Mouse (Mus musculus): ENCODE data around the gene Cd24a. TPM values are rescaled to one million over a fixed set of nuclear protein-coding genes. Genes with fewer than 3 reads are reported as not detected.

The Cd24a gene
- 31.2 TPM for polyA plus RNA-seq (2012; fragmentation: generic; extraction: Trizol)

DNA sequence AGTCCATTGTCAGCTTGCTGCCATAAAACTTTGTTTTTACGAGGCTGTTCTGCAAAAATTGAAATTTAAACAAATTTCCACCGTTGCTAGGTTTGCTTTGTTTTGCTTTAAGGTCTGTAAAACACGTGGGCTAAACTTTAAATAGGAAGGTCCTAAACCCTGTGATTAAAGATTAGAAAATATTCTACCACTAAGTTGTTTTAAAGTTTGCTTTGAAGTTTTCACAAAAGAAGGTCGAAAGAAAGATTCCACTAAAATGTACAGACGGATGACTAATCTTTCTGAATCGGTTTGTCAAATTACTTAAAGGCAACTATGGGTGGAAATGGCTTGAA lies at the start of gene Cd24a:
Gene Cd24a (plus strand): TSS at position 288 of the 335 bp plus-strand sequence.
- Histone ChIP-seq H3K4me2 (ENCODE audit: low read depth) (peak within 1 kb of the TSS; percentile 91), H3K36me3 (ENCODE audit: control insufficient read depth, insufficient read depth) (no peaks in the 10 kb centered on the region), H3K4me3 (peak within 1 kb of the TSS; percentile 37), H3ac (ENCODE audit: control insufficient read depth, insufficient read length) (no peak within 1 kb of the TSS), H3K27me3 (ENCODE audit: control insufficient read depth, insufficient read depth, insufficient read length) (no peaks in the 10 kb centered on the region), H3K79me2 (ENCODE audit: control insufficient read depth, insufficient read depth) (no peaks in the 10 kb centered on the region)
- TF ChIP-seq POLR2AphosphoS2 (IDR thresholded peaks at IDR 0.05; ENCODE audit: insufficient read length, low read depth) (no peak), E2F4 (IDR thresholded peaks at IDR 0.05; ENCODE audit: insufficient read depth) (no peak), TCF3 (IDR thresholded peaks at IDR 0.05; ENCODE audit: insufficient read length, low read depth) (no peak), MYOG (IDR thresholded peaks at IDR 0.05; ENCODE audit: control insufficient read depth in 1 of 3, insufficient read depth in 1 of 3, insufficient read length in 2 of 3, low read depth in 2 of 3) (no peak), SRF (IDR thresholded peaks at IDR 0.05; ENCODE audit: control insufficient read depth, insufficient read length, low read depth) (no peak), TCF12 (IDR thresholded peaks at IDR 0.05; ENCODE audit: insufficient read depth, poor library complexity, severe bottlenecking) (no peak), POLR2A (IDR thresholded peaks at IDR 0.05; ENCODE audit: insufficient read length, low read depth) (no peak), MYOD1 (IDR thresholded peaks at IDR 0.05; ENCODE audit: control insufficient read depth in 1 of 3, insufficient read length in 2 of 3, low read depth in 2 of 3) (no peak), MAX (IDR thresholded peaks at IDR 0.05; ENCODE audit: low read depth) (no peak), CEBPB (IDR thresholded peaks at IDR 0.05; ENCODE audit: insufficient read depth, poor library complexity, severe bottlenecking) (no peak), REST (IDR thresholded peaks at IDR 0.05; ENCODE audit: insufficient read depth, insufficient read length) (no peak)

GRCm38 (mm10) chr10:43534382-43534781 lies 43.7 kb upstream of the Cd24a start:
- no peak overlapping the region for H3K4me3 ChIP-seq
- TF ChIP-seq POLR2A (IDR thresholded peaks at IDR 0.05; ENCODE audit: insufficient read length, low read depth) = no peak
- no peak overlapping the region for H3K4me2 ChIP-seq (ENCODE audit: low read depth)
- peaks cover 20% of the 10 kb centered on the region for H3K79me2 ChIP-seq (ENCODE audit: control insufficient read depth, insufficient read depth)
- no peak overlapping the region for H3ac ChIP-seq (ENCODE audit: control insufficient read depth, insufficient read length)
- H3K27me3 ChIP-seq (ENCODE audit: control insufficient read depth, insufficient read depth, insufficient read length) = no peaks in the 10 kb centered on the region
- H3K36me3 ChIP-seq (ENCODE audit: control insufficient read depth, insufficient read depth) = peaks cover 7% of the 10 kb centered on the region

DNA sequence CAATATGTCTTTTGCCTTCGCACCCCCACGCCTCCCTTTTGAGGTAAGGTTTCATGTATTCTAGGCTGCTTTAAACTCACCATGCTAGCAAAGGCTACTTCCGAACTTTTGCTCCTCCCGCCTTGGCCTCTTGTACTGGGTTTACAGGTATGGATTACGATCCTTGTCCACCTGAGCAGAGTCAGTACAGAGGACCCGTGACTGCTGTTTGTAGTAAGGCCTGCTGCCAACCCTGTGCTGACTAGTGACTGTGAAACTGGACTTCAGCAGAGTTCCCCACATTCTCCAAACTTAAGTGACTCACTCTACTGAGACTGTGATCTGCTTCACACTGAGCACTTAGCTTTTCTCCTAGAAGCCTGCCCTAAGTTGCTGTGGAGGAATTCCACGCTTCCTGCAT lies 40.4 kb upstream of the Cd24a start:
- Histone ChIP-seq H3K27me3 (ENCODE audit: control insufficient read depth, insufficient read depth, insufficient read length) (no peaks in the 10 kb centered on the region), H3K36me3 (ENCODE audit: control insufficient read depth, insufficient read depth) (peaks cover 4% of the 10 kb centered on the region), H3K4me3 (no peak overlapping the region), H3K79me2 (ENCODE audit: control insufficient read depth, insufficient read depth) (peaks cover 32% of the 10 kb centered on the region), H3K4me2 (ENCODE audit: low read depth) (no peak overlapping the region), H3ac (ENCODE audit: control insufficient read depth, insufficient read length) (no peak overlapping the region)
- TF ChIP-seq MYOG (IDR thresholded peaks at IDR 0.05; ENCODE audit: control insufficient read depth in 1 of 3, insufficient read depth in 1 of 3, insufficient read length in 2 of 3, low read depth in 2 of 3) (no peak), POLR2A (IDR thresholded peaks at IDR 0.05; ENCODE audit: insufficient read length, low read depth) (no peak), MAX (IDR thresholded peaks at IDR 0.05; ENCODE audit: low read depth) (no peak), CEBPB (IDR thresholded peaks at IDR 0.05; ENCODE audit: insufficient read depth, poor library complexity, severe bottlenecking) (no peak), REST (IDR thresholded peaks at IDR 0.05; ENCODE audit: insufficient read depth, insufficient read length) (no peak), SRF (IDR thresholded peaks at IDR 0.05; ENCODE audit: control insufficient read depth, insufficient read length, low read depth) (no peak), POLR2AphosphoS2 (IDR thresholded peaks at IDR 0.05; ENCODE audit: insufficient read length, low read depth) (no peak), USF1 (IDR thresholded peaks at IDR 0.05; ENCODE audit: low read depth) (no peak)

DNA sequence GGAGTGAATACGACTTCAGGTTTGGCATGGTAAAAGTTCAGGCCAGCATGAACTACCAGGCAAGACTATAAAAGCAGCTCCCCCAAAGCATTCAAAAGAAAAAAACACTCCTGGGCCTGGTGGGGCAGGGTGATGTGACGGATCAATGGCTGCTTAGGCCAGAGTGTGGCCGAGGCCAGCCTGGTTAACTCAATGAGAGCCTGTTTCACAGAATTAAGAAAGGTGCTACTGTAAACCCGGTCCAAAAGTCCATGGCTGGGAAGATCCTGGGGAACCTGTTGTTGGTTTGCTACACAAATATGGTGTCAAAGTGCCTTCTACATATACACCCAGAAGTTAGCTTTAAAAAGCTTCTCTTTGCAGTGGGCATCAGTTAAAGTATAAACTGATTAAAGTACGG lies 39.3 kb upstream of the Cd24a start:
- Histone ChIP-seq H3K36me3 (ENCODE audit: control insufficient read depth, insufficient read depth) (peaks cover 4% of the 10 kb centered on the region), H3K4me2 (ENCODE audit: low read depth) (no peak overlapping the region), H3K4me3 (peak overlapping the region; percentile 93), H3K79me2 (ENCODE audit: control insufficient read depth, insufficient read depth) (peaks cover 32% of the 10 kb centered on the region), H3ac (ENCODE audit: control insufficient read depth, insufficient read length) (no peak overlapping the region), H3K27me3 (ENCODE audit: control insufficient read depth, insufficient read depth, insufficient read length) (no peaks in the 10 kb centered on the region)
- no peak for TF ChIP-seq CEBPB (IDR thresholded peaks at IDR 0.05; ENCODE audit: insufficient read depth, poor library complexity, severe bottlenecking)
- TF ChIP-seq TCF3 (IDR thresholded peaks at IDR 0.05; ENCODE audit: insufficient read length, low read depth) = no peak
- TF ChIP-seq POLR2A (IDR thresholded peaks at IDR 0.05; ENCODE audit: insufficient read length, low read depth) = no peak
- no peak for TF ChIP-seq TCF12 (IDR thresholded peaks at IDR 0.05; ENCODE audit: insufficient read depth, poor library complexity, severe bottlenecking)

GRCm38 (mm10) chr10:43539746-43540310 lies 38.3 kb upstream of the Cd24a start:
- Histone ChIP-seq H3K27me3 (ENCODE audit: control insufficient read depth, insufficient read depth, insufficient read length) (no peaks in the 10 kb centered on the region), H3K4me3 (peak overlapping the region; percentile 93), H3ac (ENCODE audit: control insufficient read depth, insufficient read length) (peak overlapping the region; percentile 28), H3K36me3 (ENCODE audit: control insufficient read depth, insufficient read depth) (no peaks in the 10 kb centered on the region), H3K4me2 (ENCODE audit: low read depth) (peak overlapping the region; percentile 91), H3K79me2 (ENCODE audit: control insufficient read depth, insufficient read depth) (peaks cover 32% of the 10 kb centered on the region)
- TF ChIP-seq E2F4 (IDR thresholded peaks at IDR 0.05; ENCODE audit: insufficient read depth) (no peak), SRF (IDR thresholded peaks at IDR 0.05; ENCODE audit: control insufficient read depth, insufficient read length, low read depth) (no peak), MYOG (IDR thresholded peaks at IDR 0.05; ENCODE audit: control insufficient read depth in 1 of 3, insufficient read depth in 1 of 3, insufficient read length in 2 of 3, low read depth in 2 of 3) (no peak), CEBPB (IDR thresholded peaks at IDR 0.05; ENCODE audit: insufficient read depth, poor library complexity, severe bottlenecking) (no peak), MAX (IDR thresholded peaks at IDR 0.05; ENCODE audit: low read depth) (no peak), USF1 (IDR thresholded peaks at IDR 0.05; ENCODE audit: low read depth) (no peak), REST (IDR thresholded peaks at IDR 0.05; ENCODE audit: insufficient read depth, insufficient read length) (no peak), MYOD1 (IDR thresholded peaks at IDR 0.05; ENCODE audit: control insufficient read depth in 1 of 3, insufficient read length in 2 of 3, low read depth in 2 of 3) (no peak), TCF3 (IDR thresholded peaks at IDR 0.05; ENCODE audit: insufficient read length, low read depth) (no peak), POLR2AphosphoS2 (IDR thresholded peaks at IDR 0.05; ENCODE audit: insufficient read length, low read depth) (no peak), POLR2A (IDR thresholded peaks at IDR 0.05; ENCODE audit: insufficient read length, low read depth) (no peak)

Data from myocyte (in vitro differentiated cells).